Mouse (Mus musculus) heart, postnatal 0 days (tissue): ENCODE results near the gene Mccc2. TPM values are rescaled to one million over a fixed set of nuclear protein-coding genes. Genes with fewer than 3 reads are reported as not detected.

Source experiments
- ATAC-seq: fragments of 200-750 bp; cut with Nextera tagmentation; 2 replicates; pipeline ENCODE4 v1.8.0; 2017; ENCODE audit warnings: low read depth, moderate number of reproducible peaks, moderate library complexity; ENCODE audit not compliant: insufficient read depth
- DNase-seq: peaks from one replicate; pipeline ENCODE4 v3.0.0-alpha.2; 2016; ENCODE audit warnings: low spot score
- H3K27ac ChIP-seq: fragments of 300-500 bp; sonication (generic); 2 replicates; pipeline ENCODE4 v1.5.1; 2014; ENCODE audit warnings: low read depth, mild to moderate bottlenecking
- H3K27me3 ChIP-seq: fragments of 300-500 bp; sonication (generic); 2 replicates; pipeline ENCODE4 v1.6.1; 2014; ENCODE audit warnings: low read length, mixed read lengths; ENCODE audit not compliant: control insufficient read depth, insufficient read depth
- H3K36me3 ChIP-seq: fragments of 300-500 bp; sonication (generic); replicated peaks from 2 replicates; pipeline ENCODE4 v1.6.1; 2014; ENCODE audit warnings: low read length, mixed read lengths; ENCODE audit not compliant: control insufficient read depth, insufficient read depth
- H3K4me1 ChIP-seq: fragments of 300-500 bp; sonication (generic); 2 replicates; pipeline ENCODE4 v1.6.1; 2014; ENCODE audit warnings: antibody characterized with exemption; ENCODE audit not compliant: control insufficient read depth, insufficient read depth
- H3K4me2 ChIP-seq: fragments of 300-500 bp; sonication (generic); 2 replicates; pipeline ENCODE4 v1.6.1; 2014; ENCODE audit warnings: low read depth, mild to moderate bottlenecking, low read length, moderate library complexity
- H3K4me3 ChIP-seq: fragments of 300-500 bp; sonication (generic); 2 replicates; pipeline ENCODE4 v1.5.1; 2014; ENCODE audit warnings: low read depth, low read length
- H3K9ac ChIP-seq: fragments of 300-500 bp; sonication (generic); replicated peaks from 2 replicates; pipeline ENCODE4 v1.6.1; 2014; ENCODE audit warnings: low read depth, low read length, mixed read lengths
- H3K9me3 ChIP-seq: fragments of 300-500 bp; sonication (generic); replicated peaks from 2 replicates; pipeline ENCODE4 v1.6.1; 2016; ENCODE audit warnings: low read length; ENCODE audit not compliant: control insufficient read depth
- CTCF ChIP-seq: IDR thresholded peaks from 2 replicates; pipeline ENCODE4 v1.5.1; 2016; ENCODE audit warnings: antibody characterized with exemption, control low read depth, low read depth
- EP300 ChIP-seq: IDR thresholded peaks from 2 replicates; pipeline ENCODE4 v1.6.1; 2016; ENCODE audit warnings: antibody characterized with exemption, low read depth
- WGBS: fragments of 180-500 bp; shearing (Covaris S2); extraction: QIAGEN DNeasy Blood & Tissue Kit; methylation state at CpG from one replicate; pipeline ENCODE4 v1.1.7; 2014; 5-methylcytosine and 5-hydroxymethylcytosine counted together
- polyA plus RNA-seq: library from polyadenylated mRNA; unstranded; fragments of >200 nt; fragmentation: Nextera tagmentation; extraction: Ambion mirVana; gene quantifications from 2 replicates; pipeline ENCODE4 v1.2.1, GENCODE M21; 2015
- total RNA-seq: library from RNA; depleted of rRNA; stranded (reverse); fragments of >200 nt; gene quantifications from 2 replicates; pipeline ENCODE4 v1.2.3, GENCODE M21; 2014; ENCODE audit warnings: low replicate concordance

The Mccc2 gene
- total and polyA plus RNA-seq, 2 experiments from 2014 or later: 31.2 to 32.4 TPM

DNA sequence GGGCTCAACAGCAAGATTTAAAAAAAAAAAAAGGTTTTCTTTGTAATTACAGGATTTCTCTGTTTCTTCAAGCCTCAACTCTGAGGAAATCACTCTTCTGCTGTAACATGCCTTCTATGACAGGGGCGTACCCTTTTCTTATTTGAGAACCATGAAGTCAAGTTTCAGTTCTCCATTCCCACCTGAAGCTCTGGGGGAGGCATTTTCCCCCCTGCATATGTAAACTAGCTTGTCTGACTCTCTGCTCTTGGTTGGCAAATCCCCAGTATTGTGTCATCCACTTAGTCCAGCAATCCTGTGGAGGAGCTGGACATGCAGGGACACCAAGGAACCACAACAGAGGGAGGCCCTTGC is 59.9 kb downstream of the Mccc2 start:
- H3K27me3 ChIP-seq: no peaks in the 10 kb centered on the region
- no peak overlapping the region for H3K4me2 ChIP-seq
- H3K9ac ChIP-seq: no peak overlapping the region
- H3K36me3 ChIP-seq: peaks cover 43% of the 10 kb centered on the region
- TF ChIP-seq EP300 (no peak), CTCF (no peak)
- ATAC-seq: no peak
- H3K4me1 ChIP-seq: no peaks in the 10 kb centered on the region
- no peak overlapping the region for H3K4me3 ChIP-seq
- WGBS: 86% methylated on average over 1 of the region's 1 CpGs
- no peak for DNase-seq
- no peak overlapping the region for H3K27ac ChIP-seq
- no peaks in the 10 kb centered on the region; the same call in 1 of the 2 replicates for H3K9me3 ChIP-seq

DNA sequence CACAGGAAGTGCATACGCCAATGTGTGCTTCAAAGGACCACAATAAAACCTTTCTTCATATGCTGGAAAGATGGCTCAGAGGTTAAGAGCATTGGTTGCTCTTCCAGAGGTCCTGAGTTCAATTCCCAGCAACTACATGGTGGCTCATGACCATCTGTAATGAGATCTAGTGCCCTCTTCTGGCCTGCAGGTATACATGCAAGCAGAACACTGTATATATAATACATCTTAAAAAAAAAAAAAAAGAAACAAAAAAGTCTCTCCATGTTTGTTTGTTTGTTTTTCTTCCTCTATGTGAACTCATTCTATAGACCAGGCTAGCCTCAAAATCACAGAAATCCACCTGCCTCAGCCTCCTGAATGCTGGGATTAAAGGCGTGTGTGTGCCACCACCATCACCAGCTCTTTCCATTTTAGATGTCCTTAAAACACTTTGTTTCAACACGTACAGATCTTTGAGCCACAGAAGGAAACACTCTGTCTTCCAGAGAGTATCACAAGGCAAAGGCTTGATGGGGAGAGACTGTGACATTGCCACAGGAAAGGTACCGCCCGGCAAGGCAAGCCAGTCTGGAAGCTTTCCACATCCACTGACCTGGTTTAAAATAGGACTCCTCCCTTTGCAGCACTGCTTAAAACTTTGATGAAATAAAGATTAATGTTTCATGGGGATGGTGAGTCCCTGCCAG is 60.4 kb downstream of the Mccc2 start:
- Histone ChIP-seq H3K4me3 (no peak overlapping the region), H3K27me3 (no peaks in the 10 kb centered on the region), H3K9ac (no peak overlapping the region), H3K4me1 (no peaks in the 10 kb centered on the region), H3K27ac (no peak overlapping the region), H3K9me3 (no peaks in the 10 kb centered on the region; the same call in 1 of the 2 replicates), H3K36me3 (peaks cover 38% of the 10 kb centered on the region), H3K4me2 (no peak overlapping the region)
- WGBS: 91% methylated on average over 5 of the region's 5 CpGs
- ATAC-seq: no peak
- no peak for DNase-seq
- TF ChIP-seq CTCF (no peak), EP300 (no peak)

DNA sequence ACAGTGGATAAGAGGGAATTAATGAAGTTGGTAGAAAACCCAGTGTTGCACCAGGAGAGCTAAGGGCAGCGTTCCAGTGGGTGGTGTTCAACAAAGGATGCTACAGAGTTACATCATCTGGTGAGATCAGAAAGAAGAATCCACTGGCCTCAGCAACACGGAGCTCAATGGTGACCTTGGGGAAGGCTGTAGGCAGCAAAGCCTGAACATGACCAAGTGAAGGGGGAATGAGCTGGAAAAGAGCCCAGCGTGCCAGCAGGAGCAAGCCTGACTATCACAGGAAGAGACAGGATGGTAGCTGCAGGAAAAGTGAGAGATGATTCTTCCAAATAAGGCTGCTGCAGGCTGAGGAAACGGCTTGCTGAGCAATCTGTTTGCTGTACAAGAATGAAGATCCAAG is 68.0 kb downstream of the Mccc2 start:
- H3K27ac ChIP-seq: no peak overlapping the region
- no peaks in the 10 kb centered on the region for H3K4me1 ChIP-seq
- peaks cover 20% of the 10 kb centered on the region; the same call in 1 of the 2 replicates for H3K36me3 ChIP-seq
- DNase-seq: no peak
- H3K9me3 ChIP-seq: no peaks in the 10 kb centered on the region
- no peaks in the 10 kb centered on the region for H3K27me3 ChIP-seq
- no peak for ATAC-seq
- no peak overlapping the region for H3K4me3 ChIP-seq
- no peak for TF ChIP-seq EP300
- no peak for TF ChIP-seq CTCF
- 63% methylated on average over 4 of the region's 4 CpGs for WGBS
- H3K4me2 ChIP-seq: no peak overlapping the region
- H3K9ac ChIP-seq: no peak overlapping the region

DNA sequence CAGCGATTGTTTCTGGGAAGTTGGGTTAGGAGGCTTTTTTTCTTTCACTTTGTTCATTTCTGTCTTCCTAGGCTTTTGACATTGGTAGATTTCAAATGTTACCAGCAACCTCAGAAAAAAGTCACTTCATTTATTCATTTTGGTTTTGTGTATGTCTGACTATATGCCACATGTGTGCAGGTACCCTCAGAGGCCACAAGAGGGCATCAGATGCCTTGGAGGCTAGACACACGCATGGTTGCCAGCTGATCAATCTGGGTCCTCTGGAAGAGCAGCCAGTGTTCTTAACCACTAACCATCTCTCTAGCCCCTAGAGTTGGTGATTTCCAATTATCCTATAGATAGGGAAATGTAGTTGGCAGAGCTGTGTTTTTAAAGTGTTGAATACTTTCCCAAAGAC is 71.9 kb downstream of the Mccc2 start:
- Histone ChIP-seq H3K4me3 (no peak overlapping the region), H3K4me2 (no peak overlapping the region), H3K27ac (no peak overlapping the region), H3K27me3 (no peaks in the 10 kb centered on the region), H3K36me3 (0 out of 2 replicates have a peak, but pooled peaks cover 10% of the 10 kb centered on the region), H3K9me3 (no peaks in the 10 kb centered on the region), H3K9ac (no peak overlapping the region), H3K4me1 (no peaks in the 10 kb centered on the region)
- ATAC-seq: no peak
- WGBS: 91% methylated on average over 2 of the region's 2 CpGs
- no peak for DNase-seq
- TF ChIP-seq CTCF (no peak), EP300 (no peak)

DNA sequence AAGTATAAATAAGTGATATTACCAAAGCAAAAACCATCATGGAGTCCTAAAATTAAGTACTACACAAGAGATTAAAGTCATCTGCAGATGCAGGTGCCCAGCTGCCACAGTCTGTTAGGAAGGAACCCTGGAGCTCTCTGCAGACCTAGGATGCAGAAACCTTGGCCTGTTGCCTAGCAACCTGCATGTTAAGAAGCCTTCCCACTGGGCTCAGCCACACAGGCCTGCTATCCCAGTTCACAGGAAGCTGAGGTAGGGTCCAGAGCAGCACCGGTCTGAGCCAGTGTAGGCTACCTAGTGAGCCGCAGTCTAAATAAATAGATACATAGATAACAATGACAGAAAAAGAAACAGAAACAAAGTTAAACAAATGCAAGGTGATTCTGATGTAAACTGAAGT is 74.8 kb downstream of the Mccc2 start:
- ATAC-seq: no peak
- H3K36me3 ChIP-seq: no peaks in the 10 kb centered on the region
- WGBS: 27% methylated on average over 2 of the region's 2 CpGs

DNA sequence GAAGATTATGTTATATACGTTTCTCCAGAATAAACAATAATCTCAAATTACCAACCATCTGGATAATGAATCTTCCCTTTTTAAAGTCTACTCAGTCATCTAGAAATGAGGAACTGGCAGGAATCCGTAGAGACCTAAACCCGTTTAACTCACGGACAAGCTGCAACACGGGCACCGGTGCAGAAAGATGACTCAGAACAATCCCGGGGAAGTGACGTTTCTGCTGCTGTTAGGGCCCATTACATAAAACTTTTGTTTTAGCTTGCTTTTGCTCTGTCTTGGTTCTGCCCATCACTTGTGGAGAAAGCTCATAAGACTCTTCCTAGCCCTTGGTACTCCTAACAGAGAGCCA is 76.1 kb downstream of the Mccc2 start:
- H3K36me3 ChIP-seq: no peaks in the 10 kb centered on the region
- DNase-seq (no peak), ATAC-seq (no peak)
- no peaks in the 10 kb centered on the region for H3K9me3 ChIP-seq
- H3K9ac ChIP-seq: no peak overlapping the region
- no peaks in the 10 kb centered on the region for H3K27me3 ChIP-seq
- TF ChIP-seq EP300 (no peak), CTCF (no peak)
- 76% methylated on average over 8 of the region's 8 CpGs for WGBS
- no peak overlapping the region for H3K4me2 ChIP-seq
- H3K4me3 ChIP-seq: no peak overlapping the region
- no peak overlapping the region for H3K27ac ChIP-seq
- H3K4me1 ChIP-seq: no peaks in the 10 kb centered on the region

More for the DNA sequence above, 74.8 kb downstream of the Mccc2 start:
- no peak for TF ChIP-seq EP300
- TF ChIP-seq CTCF: no peak
- H3K9ac ChIP-seq: no peak overlapping the region
- no peak overlapping the region for H3K4me3 ChIP-seq
- DNase-seq: no peak
- H3K27me3 ChIP-seq: no peaks in the 10 kb centered on the region
- no peak overlapping the region for H3K27ac ChIP-seq
- H3K4me1 ChIP-seq: no peaks in the 10 kb centered on the region
- H3K4me2 ChIP-seq: no peak overlapping the region
- no peaks in the 10 kb centered on the region for H3K9me3 ChIP-seq
